Mouse (Mus musculus): ENCODE results near the gene Mfsd9. TPM values are rescaled to one million over a fixed set of nuclear protein-coding genes. Genes with fewer than 3 reads are reported as not detected.
"Not testable (repeated sequence)": the region's sequence is repeated elsewhere in the genome, so short reads cannot be mapped to it uniquely, and the experiment has no call there.

Gene Mfsd9
- polyA plus RNA-seq, 1 experiment from 2014 or later: 3.0 TPM

- DNase-seq (ENCODE audit: low spot score, missing footprints) (no peak), ATAC-seq (ENCODE audit: low FRiP score) (no peak)
- Histone ChIP-seq H3K4me1 (ENCODE audit: control insufficient read depth, insufficient read depth, low read length) (no peaks in the 10 kb centered on the region), H3K27ac (ENCODE audit: low read depth, low read length) (no peak overlapping the region), H3K4me3 (ENCODE audit: low read depth, low read length) (no peak overlapping the region), H3K9me3 (ENCODE audit: control insufficient read depth, low read length) (no peaks in the 10 kb centered on the region), H3K9ac (ENCODE audit: low read length) (no peak overlapping the region), H3K4me2 (no peak overlapping the region), H3K36me3 (ENCODE audit: control insufficient read depth, insufficient read depth, low read length) (no peaks in the 10 kb centered on the region), H3K27me3 (ENCODE audit: control insufficient read depth, insufficient read depth, low read length) (no peaks in the 10 kb centered on the region)
- WGBS: 93% methylated on average over 2 of the region's 2 CpGs
These were observed 49.7 kb downstream of the Mfsd9 start for GRCm38 (mm10) chr1:40740739-40741138.

GRCm38 (mm10) chr1:40738246-40738645 lies 52.2 kb downstream of the Mfsd9 start:
- not testable (repeated sequence) for H3K27ac ChIP-seq (ENCODE audit: low read depth, low read length); H3K36me3 ChIP-seq (ENCODE audit: control insufficient read depth, insufficient read depth, low read length); H3K4me3 ChIP-seq (ENCODE audit: low read depth, low read length); H3K4me2 ChIP-seq; H3K4me1 ChIP-seq (ENCODE audit: control insufficient read depth, insufficient read depth, low read length); ATAC-seq (ENCODE audit: low FRiP score); H3K9me3 ChIP-seq (ENCODE audit: control insufficient read depth, low read length); H3K27me3 ChIP-seq (ENCODE audit: control insufficient read depth, insufficient read depth, low read length); H3K9ac ChIP-seq (ENCODE audit: low read length); DNase-seq (ENCODE audit: low spot score, missing footprints)
- 95% methylated on average over 9 of the region's 9 CpGs for WGBS

DNA sequence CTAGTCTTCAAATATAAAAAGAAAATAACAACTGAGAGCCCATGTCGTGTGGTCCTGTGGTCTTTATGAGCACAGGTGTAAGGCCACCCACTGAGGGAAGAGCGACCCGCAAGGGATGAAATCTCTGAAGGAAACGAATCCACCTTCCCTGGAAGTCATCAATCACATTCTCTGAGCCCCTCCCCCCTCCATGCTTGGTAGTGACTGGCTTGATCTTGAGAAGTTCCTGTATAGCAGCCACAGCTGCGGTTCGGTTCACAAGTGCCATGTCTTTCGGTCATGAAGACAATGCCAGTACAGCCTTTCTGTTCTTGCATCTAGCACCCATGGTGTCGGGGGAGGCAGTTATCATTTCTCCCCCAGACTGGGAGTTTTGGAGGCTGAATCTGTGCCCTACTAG lies 52.8 kb downstream of the Mfsd9 start:
- no peak for ATAC-seq (ENCODE audit: low FRiP score)
- H3K9me3 ChIP-seq (ENCODE audit: control insufficient read depth, low read length): no peaks in the 10 kb centered on the region
- no peaks in the 10 kb centered on the region for H3K4me1 ChIP-seq (ENCODE audit: control insufficient read depth, insufficient read depth, low read length)
- DNase-seq (ENCODE audit: low spot score, missing footprints): no peak
- no peak overlapping the region for H3K4me2 ChIP-seq
- no peaks in the 10 kb centered on the region for H3K27me3 ChIP-seq (ENCODE audit: control insufficient read depth, insufficient read depth, low read length)
- no peaks in the 10 kb centered on the region for H3K36me3 ChIP-seq (ENCODE audit: control insufficient read depth, insufficient read depth, low read length)
- H3K9ac ChIP-seq (ENCODE audit: low read length): no peak overlapping the region
- no peak overlapping the region for H3K27ac ChIP-seq (ENCODE audit: low read depth, low read length)
- H3K4me3 ChIP-seq (ENCODE audit: low read depth, low read length): no peak overlapping the region
- 90% methylated on average over 8 of the region's 8 CpGs for WGBS

DNA sequence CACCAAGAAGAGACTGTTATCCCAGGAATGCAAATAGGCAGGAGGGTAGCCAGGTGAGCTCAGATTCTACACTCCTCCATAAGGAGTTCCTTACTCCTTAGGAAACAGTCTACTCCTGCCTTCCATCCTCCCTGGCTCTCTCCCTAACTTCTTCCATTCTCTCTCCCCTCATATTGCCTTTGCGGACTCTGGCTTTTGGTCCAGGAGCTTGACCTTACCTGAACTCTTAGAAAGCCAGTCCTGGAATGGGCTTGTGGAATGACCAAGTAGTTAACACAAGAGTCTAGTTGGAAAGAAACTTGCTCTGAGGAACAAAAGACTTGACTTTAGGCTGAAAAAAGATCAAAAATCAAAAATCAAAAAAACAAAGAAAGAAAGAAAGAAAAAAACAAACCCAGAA lies 61.9 kb downstream of the Mfsd9 start:
- H3K36me3 ChIP-seq (ENCODE audit: control insufficient read depth, insufficient read depth, low read length): no peaks in the 10 kb centered on the region
- no peak for DNase-seq (ENCODE audit: low spot score, missing footprints)
- no peak overlapping the region for H3K4me3 ChIP-seq (ENCODE audit: low read depth, low read length)
- H3K27me3 ChIP-seq (ENCODE audit: control insufficient read depth, insufficient read depth, low read length): no peaks in the 10 kb centered on the region
- no peak overlapping the region for H3K9ac ChIP-seq (ENCODE audit: low read length)
- H3K4me2 ChIP-seq: no peak overlapping the region
- no peaks in the 10 kb centered on the region for H3K4me1 ChIP-seq (ENCODE audit: control insufficient read depth, insufficient read depth, low read length)
- WGBS: 90% methylated on average over 1 of the region's 1 CpGs
- H3K27ac ChIP-seq (ENCODE audit: low read depth, low read length): no peak overlapping the region
- no peaks in the 10 kb centered on the region for H3K9me3 ChIP-seq (ENCODE audit: control insufficient read depth, low read length)
- ATAC-seq (ENCODE audit: low FRiP score): no peak

DNA sequence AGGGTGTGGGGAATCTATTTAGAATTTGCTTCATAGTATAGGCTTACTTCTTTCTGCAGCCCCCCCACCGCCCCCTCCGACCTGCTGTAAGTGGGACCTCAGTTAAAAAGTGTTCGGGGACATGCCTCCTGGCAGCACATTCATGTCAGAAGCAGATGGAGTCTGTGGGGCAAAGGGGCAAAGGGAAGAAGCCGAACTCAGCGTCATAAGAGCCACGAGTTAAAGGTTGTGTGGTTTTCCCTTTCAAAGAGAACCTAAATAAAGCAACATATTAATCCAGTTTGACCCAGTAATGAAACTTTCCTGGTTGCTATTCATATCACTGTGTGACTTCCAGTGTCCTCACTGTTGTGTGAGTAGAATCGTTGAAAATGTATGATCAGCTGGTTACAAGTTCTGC lies 63.1 kb downstream of the Mfsd9 start:
- H3K36me3 ChIP-seq (ENCODE audit: control insufficient read depth, insufficient read depth, low read length): no peaks in the 10 kb centered on the region
- no peaks in the 10 kb centered on the region for H3K27me3 ChIP-seq (ENCODE audit: control insufficient read depth, insufficient read depth, low read length)
- no peak for DNase-seq (ENCODE audit: low spot score, missing footprints)
- ATAC-seq (ENCODE audit: low FRiP score): no peak
- no peaks in the 10 kb centered on the region for H3K9me3 ChIP-seq (ENCODE audit: control insufficient read depth, low read length)
- WGBS: 88% methylated on average over 7 of the region's 7 CpGs
- H3K4me2 ChIP-seq: no peak overlapping the region
- no peak overlapping the region for H3K4me3 ChIP-seq (ENCODE audit: low read depth, low read length)
- no peaks in the 10 kb centered on the region for H3K4me1 ChIP-seq (ENCODE audit: control insufficient read depth, insufficient read depth, low read length)
- no peak overlapping the region for H3K27ac ChIP-seq (ENCODE audit: low read depth, low read length)
- no peak overlapping the region for H3K9ac ChIP-seq (ENCODE audit: low read length)

GRCm38 (mm10) chr1:40726051-40726450 lies 64.4 kb downstream of the Mfsd9 start:
- no peak for ATAC-seq (ENCODE audit: low FRiP score)
- 88% methylated on average over 10 of the region's 10 CpGs for WGBS
- no peaks in the 10 kb centered on the region for H3K4me1 ChIP-seq (ENCODE audit: control insufficient read depth, insufficient read depth, low read length)
- no peak for DNase-seq (ENCODE audit: low spot score, missing footprints)
- H3K36me3 ChIP-seq (ENCODE audit: control insufficient read depth, insufficient read depth, low read length): no peaks in the 10 kb centered on the region
- H3K27ac ChIP-seq (ENCODE audit: low read depth, low read length): no peak overlapping the region
- no peaks in the 10 kb centered on the region for H3K27me3 ChIP-seq (ENCODE audit: control insufficient read depth, insufficient read depth, low read length)
- no peak overlapping the region for H3K4me3 ChIP-seq (ENCODE audit: low read depth, low read length)
- H3K4me2 ChIP-seq: no peak overlapping the region
- H3K9ac ChIP-seq (ENCODE audit: low read length): no peak overlapping the region
- no peaks in the 10 kb centered on the region for H3K9me3 ChIP-seq (ENCODE audit: control insufficient read depth, low read length)

Other genes with a start within 250 kb of the Mfsd9 start
- not detected in 2 replicates for gene Slc9a4, start 210.6 kb downstream of the Mfsd9 start, polyA plus RNA-seq (2014; fragmentation: Nextera tagmentation; extraction: Ambion mirVana)
- gene Slc9a2, start 110.1 kb downstream of the Mfsd9 start, polyA plus RNA-seq (2014; fragmentation: Nextera tagmentation; extraction: Ambion mirVana): 0.11 TPM in 1 of 2 replicates, not detected in the other
- gene Tmem182, start 14.9 kb upstream of the Mfsd9 start, polyA plus RNA-seq (2014; fragmentation: Nextera tagmentation; extraction: Ambion mirVana): 0.11 TPM in 1 of 2 replicates, not detected in the other